Mouse (Mus musculus) induced T-regulatory cell, adult 2 months (primary cell): ENCODE results near the gene Adgre1.
"Not testable (repeated sequence)": the region's sequence is repeated elsewhere in the genome, so short reads cannot be mapped to it uniquely, and the experiment has no call there.

Experiments used
- DNase-seq: peaks from one replicate; pipeline ENCODE4 v3.0.0-alpha.2; 2012; ENCODE audit warnings: low read depth

Gene Adgre1

GRCm38 (mm10) chr17:57358441-57358840 lies at the start of gene Adgre1:
Gene Adgre1, plus strand, starts transcription at chr17:57358691.
- DNase-seq = no peak

DNA sequence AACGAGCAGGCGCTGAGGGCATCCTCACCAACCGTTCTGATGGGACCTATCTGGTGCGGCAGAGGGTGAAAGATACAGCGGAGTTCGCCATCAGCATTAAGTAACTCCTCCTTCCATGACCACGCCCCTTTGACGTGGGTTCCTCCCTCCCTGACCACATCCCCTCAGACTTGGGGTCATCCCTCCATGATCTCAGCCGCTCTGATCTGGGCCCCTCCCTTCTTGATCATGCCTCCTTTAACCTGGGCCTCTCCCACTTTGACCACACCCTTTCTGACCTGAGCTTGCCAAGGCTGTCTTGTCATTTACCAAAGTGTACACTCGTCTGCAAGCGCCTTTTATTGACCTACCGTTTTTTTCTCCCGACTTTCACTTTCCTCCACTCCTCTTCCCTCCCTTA lies 46.7 kb upstream of the Adgre1 start:
- no peak for DNase-seq

DNA sequence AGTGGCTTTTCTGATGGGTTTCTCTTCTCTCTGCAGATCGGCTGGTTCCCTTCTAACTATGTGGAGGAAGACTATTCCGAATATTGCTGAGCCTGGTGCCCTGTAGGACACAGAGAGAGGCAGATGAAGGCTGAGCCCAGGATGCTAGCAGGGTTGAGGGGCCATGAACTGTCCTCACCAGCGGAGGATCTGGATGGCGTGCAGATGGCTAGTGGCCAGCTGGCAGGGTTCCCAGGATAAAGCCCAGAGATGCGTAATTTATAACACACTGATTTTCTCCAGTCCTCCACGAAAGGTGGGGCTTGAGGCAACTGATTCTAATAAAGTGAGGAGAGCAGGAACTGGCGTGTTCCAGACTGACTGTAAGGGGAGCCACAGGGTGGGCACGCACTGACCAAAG lies 30.9 kb upstream of the Adgre1 start:
- DNase-seq = no peak

GRCm38 (mm10) chr17:57328944-57329343 lies 29.5 kb upstream of the Adgre1 start:
- DNase-seq = no peak

DNA sequence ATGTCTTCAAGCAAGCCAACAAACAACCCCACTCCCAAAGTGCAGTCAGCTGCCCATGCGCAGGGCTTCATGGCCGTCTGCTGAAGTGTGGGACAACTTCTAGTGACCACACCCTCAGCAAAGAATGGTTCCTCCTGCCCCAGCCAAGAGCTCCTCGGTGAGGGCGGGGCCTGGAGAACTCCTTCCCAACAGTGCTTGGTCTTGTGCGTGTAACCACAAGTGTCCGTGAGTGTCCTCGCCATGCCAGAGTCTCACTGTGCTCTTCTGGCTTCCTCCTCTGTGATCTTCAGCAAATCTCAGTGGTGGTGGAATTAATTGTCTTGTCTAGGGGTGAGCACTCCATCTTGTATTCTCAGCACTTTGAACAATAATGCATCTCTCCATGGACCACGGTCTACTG lies 27.5 kb upstream of the Adgre1 start:
- no peak for DNase-seq

GRCm38 (mm10) chr17:57332241-57332640 lies 26.2 kb upstream of the Adgre1 start:
- DNase-seq = peak; percentile 74

DNA sequence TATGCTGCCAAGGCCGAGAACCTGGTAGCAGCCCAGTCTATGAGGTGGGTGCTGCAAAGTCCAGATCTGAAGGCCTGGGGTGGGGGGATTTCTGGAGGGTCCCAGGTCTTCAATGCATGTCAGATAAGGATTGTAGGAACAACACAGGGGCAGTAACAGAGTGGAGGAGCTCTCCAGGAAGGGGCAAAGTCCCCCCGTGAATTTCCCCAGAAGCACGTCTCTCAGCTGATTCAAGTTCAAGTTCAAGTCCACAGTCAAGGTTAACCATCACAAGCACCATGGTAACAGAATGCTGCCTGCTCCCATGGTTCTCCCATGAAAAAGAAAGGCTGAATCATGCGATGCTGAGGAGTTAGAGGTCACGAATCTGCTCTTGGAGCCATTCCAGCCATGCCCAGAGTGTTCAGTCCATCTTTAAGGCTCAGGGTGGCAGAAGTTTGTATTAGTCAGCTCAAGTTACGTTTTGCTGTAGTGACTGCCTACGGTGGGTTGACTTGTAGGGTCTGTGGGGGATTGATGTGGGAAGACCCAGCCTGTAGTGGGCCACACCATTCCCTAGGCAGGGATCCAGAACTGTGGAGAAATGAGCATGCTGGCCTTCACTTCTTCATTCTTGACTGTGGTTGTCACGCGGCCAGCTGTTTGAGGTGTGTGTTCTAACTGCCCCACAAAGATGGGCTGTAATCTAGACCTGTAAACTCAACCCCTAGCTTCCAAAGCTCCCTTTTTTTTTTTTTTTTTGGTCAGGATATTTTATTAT lies 24.3 kb upstream of the Adgre1 start:
- DNase-seq = no peak

GRCm38 (mm10) chr17:57334761-57335150 lies 23.7 kb upstream of the Adgre1 start:
- DNase-seq = peak; percentile 91

- DNase-seq = not testable (repeated sequence)
These were observed 23.3 kb upstream of the Adgre1 start for GRCm38 (mm10) chr17:57335194-57335593.

DNA sequence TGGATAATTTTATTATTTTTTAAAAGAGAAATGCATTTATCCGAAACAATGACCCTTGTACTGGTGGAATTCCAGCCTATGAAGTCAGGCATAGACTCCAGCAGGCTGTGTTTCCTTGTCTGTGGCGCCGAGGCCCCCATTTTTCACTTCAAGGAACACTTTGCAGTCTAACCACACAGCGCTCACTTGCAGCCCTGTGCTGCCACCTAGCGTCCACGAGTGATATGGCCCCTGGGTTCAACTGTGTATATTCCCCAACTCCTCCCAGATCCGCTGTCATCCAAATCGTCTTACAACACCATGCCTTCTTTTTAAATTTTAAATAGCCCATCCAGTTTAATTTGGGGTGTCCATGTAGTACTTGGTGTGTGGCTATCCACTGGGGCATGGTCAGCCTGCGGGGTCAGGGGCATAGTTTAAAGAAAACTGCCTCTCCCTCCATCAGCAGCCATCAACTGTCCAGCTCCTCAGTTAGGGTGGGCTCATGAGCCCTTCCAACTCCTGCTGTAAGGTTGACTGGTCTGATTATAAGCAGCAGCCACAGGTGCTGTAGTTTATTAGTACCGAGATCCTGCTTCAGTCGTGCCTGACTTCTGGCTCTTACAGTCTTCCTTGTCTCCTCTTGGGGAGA lies 22.7 kb upstream of the Adgre1 start:
- DNase-seq = peak; percentile 96

DNA sequence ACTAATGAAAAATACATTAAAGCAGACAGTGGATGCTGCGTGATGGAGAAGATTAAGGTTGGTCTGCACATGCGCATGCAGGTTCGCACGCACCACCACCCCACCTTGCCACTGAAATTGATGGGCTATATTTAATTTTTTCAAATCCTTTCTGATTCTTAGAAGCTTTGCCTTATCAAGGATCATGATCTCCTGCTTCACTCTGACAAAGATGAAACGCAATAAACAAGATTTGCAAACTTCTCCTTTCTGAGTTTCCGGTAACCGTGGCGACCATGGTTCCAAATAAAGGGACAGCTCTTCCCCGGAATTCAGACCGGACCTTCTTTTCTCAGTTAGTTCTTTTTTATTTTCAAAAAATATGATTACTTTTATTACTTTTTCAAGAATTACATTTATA lies 20.5 kb upstream of the Adgre1 start:
- DNase-seq = peak; percentile 53

DNA sequence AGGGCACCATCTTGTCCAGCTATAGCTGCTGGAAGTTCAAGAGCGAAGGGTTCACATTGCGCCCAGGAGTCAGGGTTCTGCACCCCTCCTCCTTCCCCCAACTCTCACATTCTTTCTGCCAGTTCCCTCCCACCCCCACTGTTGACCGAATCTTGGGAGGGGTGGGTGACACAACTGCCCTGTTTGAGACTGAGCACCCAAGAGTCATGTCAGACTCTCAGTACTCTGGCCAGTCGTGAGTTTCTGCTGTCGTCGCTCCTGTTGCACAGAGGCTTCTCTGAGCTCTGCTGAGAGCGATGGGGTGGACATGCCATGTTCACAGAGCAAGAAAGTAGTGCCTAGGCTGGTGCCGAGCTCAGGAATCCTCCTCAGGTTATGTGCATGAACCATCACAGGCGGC lies 19.2 kb upstream of the Adgre1 start:
- no peak for DNase-seq

DNA sequence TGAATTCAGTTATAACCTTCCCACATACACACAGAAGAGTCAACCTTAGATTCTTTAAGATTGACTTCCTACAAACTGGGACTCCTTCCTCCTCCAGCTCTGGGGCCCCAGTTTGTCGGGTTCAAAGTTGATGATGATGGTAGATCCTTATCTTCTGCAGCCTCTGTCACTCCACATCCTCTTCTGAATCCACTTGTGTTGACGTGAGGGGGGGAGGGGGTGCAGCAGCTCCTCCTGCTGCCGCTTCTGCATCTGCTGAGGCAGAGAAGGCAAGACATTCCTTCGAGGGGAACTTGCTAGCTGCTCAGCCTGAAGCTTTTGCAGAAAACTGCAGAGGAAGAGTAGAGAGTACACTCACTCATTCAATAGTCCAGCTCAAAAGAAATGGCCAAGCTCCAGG lies 16.9 kb upstream of the Adgre1 start:
- DNase-seq = no peak

DNA sequence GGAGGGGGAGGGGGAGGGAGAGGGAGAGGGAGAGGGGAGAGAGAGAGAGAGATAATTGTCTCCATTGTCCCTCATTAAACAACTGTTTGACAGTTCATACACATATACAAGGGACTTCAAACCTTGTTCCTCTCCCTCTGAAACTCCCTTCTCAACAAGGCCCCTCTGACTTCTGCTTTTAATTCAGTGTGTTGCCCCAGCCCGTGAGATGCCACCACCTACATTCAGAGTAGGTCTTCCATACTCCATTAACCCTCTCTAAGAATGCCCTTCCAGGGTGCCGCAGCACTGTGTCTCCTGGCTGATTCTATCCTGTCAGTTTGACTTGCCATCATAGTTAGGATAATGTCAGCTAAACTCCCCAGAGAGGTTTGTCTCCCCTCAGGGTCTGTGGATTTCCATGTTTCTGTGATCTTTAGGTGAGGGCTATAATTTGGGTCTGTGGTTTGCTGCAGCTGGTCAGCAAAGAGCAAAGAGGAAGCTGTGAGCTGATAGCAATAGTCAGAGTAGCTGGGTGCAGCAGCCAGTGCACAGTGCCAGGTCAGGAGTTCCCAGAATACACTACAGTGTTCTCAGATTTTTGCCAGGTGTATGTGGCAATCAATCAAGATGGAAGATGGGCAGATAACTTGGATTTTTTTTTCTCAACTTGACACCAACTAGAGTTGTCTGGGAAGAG lies 14.3 kb upstream of the Adgre1 start:
- no peak for DNase-seq

- no peak for DNase-seq
These were observed 11.5 kb upstream of the Adgre1 start for GRCm38 (mm10) chr17:57347017-57347416.

DNA sequence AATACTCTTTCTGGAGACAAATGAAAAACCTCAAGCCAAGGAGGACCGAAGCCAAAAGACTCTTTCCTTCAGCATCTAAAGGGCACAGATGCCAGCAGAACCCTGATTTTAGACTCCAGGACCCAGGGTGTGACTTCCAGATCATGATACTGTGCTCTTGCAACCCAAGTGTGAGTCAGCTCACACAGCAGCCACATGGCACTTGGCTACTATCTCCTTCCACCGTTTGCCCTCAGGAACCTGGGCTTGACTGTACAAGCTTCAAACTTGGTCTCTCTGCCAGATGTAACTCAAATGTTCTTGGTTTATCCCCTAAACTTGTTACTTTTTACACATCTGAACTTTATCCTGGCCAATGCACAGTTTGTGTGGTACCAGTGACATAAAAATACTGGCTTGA lies 10.7 kb upstream of the Adgre1 start:
- no peak for DNase-seq

DNA sequence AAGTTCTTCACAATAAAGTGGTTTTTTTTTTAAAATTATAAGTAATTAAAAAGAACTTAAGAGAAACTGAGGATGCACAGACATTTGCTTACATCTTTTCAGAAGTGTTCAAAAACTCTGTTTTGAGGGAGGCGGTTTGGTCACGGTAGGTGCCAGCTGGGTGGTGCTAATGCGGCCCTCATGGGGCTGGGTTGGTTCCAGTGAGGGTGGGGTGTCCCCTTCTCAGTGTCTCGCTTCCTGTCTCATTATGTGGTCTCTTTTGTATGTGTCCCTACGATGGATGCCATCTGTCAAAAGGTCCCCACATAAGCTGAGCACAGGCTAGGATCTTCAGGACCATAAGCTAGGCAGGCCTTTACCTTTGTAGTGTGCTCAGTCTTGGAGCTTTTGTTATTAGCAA lies 9.4 kb upstream of the Adgre1 start:
- DNase-seq = no peak

DNA sequence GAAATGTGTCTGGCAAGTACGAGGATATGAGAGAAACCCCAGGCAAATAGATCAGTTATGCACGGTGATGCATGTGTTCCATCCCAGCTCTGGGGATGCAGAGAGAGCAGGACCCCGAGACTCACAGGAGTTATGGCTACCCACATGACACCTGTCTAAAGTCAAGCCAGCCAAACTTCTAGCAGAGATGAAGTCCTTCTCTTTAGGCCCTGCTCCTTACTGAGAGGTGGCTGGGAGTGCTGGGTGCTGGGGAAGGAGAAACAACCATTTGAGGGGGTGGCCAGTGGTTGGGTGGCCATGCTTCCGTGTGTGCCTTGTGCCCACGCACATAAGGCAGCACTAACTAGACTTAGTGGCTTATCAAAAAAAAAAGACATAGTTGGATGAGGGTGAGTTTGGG lies 8.3 kb upstream of the Adgre1 start:
- no peak for DNase-seq

DNA sequence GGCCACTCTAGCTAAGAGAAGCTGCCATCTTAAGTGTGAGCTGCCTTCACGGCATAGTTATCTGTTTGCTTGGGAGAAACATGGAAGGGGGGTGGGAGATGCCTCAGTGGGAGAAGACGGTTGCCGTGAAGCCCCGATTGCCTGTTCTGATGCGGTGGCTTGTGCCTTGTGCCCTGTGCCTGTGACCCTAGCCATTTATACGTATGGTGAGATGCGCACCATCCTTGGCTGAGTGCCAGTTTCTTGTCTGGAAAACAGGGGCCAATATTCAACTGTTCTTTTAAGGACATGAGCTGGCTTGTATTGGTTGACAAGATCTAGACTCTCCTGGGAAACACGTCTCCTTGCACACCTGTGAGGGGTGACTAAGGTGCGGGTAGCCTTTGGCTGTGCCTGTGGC lies 7.4 kb upstream of the Adgre1 start:
- DNase-seq = no peak

DNA sequence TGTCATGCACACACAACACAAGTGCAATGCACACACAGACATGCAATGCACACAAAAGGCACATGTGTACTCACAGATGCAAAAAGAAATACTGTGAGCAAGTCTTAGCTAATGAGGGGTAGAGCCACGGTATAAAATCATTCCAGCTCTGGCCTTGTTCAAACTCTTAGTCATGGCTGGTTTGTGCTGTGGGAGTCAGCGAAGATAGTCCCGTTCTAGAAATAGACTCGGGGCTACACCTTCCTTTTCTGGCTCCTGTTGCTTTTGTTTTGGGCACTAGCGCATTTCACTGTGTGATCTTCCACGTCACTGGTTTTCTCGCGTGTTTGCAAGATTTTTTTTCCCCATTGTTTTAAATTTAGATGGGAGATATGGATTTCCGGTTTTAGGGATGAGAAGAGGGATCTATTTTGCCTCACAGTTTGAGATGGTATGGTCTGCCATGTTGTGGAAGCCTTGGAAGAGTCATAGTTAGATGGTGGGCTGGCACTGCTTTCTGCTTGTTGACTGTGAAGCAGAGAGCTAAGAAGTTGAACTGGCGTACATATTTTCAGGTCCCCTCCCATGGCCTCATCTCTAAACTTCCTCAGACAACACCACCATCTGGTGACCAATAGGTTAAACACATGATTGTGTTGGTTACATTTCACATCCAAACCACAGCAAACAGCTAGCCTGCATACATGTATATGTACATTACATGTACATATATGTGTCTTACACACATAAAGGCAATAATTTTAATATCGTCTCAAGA lies 1.2 kb downstream of the Adgre1 start:
- DNase-seq = no peak
